Mouse (Mus musculus) mouse trophoblast stem cell (cell line): ENCODE measurements around the gene Xrcc6.
"Not testable (repeated sequence)": the region's sequence is repeated elsewhere in the genome, so short reads cannot be mapped to it uniquely, and the experiment has no call there.

Experiments used
- in situ Hi-C, 2 experiments: fragments of 300-500 bp; cut with MseI, MboI; formaldehyde crosslinking; loops; 2 replicates in 1 of 2; 3 replicates in 1 of 2; pipeline ENCODE4 v1.15.1; 2025

The Xrcc6 gene

DNA sequence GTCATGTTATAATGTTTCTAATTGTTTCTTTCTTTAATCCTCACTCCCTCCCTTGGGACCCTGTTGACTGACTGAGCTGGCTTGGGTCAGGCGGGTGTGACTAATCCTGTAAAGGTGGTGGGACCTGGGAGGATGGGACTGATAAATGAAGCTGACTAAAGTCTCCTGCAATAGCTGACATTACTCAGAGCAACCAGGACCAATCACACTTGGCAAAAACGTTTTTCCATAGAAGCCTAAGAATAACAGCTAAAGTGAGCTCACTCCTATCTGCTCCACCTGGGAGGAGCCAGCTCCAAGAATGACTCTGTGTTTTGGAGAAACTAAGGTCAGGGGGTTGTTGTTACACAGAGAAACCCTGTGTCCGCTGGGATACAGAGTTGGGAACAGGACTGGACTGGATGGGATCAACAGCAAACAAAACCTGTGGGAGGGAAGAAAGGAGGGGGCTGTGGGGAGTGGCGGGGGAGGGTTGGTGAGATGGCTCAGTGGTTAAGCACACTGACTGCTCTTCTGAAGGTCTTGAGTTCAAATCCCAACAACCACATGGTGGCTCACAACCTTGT is 22.6 kb upstream of the Xrcc6 start:
- in situ Hi-C loops, result no loop called here

DNA sequence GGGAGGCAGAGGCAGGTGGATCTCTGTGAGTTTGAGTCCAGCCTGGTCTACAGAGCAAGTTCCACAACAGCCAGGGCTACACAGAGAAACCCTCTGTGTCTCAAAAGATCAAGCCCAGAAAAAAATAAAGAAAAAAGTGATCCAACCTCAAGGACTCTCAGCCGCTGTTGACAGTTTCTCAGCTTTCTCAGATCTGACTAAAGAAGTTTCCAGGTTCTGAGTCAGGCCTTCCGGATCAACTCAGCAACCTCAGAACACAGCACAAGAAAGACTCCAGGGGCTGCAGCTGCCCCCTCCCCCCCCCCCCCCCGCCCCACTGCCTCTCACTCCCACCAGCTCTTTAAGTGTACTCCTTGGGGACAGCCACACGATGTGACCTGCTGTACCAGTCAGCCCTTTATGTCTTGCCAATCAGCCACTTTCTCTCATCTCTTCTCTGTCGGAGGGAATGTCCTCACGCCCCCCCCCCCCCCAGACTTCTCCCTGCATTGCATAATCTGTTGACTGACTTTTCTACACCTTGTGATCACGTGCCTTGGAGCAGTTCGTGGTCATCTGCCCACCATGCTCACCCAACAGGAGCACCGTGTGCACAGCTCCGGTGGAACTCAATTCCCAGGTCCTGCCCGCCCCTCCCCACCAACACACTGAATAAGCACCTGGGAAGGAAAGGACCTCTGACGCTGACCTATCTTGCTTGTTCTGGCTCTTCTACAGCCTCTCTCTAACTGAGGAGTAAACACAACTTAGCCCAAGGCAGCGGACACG is 21.4 kb upstream of the Xrcc6 start:
- in situ Hi-C loops, result no loop called here

DNA sequence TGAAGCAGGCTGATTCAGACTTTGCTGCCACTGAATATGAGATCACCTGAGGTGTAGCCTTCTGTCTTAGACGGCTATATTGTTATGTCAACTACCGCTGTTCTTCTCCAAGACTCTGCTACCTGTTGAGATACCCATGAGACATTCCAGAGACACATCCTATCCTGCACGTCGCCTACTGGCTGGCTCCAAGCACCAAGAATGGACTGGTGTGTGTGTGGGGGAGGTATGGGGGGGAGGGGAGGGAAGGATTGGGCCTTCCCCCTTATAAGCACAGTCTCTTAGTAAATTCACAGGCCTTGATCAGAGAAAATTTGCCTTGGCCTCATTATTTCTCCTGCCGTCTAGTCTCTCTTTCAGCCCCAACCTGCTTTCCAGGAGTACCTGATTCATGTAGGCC is 19.8 kb upstream of the Xrcc6 start:
- in situ Hi-C loops, result no loop called here

DNA sequence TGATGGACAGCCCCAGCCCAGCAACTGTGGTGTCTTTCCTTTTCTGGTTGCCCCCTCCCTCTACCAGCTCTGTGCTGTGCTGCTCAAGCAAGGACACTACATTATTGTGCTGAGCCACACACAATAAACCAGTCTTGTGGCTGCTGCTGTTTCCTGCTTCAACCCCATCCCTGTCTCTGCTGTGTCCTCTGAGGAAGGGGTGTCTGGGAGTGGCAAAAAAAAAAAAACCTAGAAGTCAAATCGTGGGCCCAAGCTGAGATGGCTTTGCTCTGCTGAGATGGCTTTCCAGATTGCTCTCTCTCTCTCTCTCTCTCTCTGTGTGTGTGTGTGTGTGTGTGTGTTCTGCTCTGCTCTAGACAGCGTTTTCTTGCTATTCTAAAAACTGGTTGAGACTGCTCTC is 19.2 kb upstream of the Xrcc6 start:
- in situ Hi-C loops, result no loop called here

DNA sequence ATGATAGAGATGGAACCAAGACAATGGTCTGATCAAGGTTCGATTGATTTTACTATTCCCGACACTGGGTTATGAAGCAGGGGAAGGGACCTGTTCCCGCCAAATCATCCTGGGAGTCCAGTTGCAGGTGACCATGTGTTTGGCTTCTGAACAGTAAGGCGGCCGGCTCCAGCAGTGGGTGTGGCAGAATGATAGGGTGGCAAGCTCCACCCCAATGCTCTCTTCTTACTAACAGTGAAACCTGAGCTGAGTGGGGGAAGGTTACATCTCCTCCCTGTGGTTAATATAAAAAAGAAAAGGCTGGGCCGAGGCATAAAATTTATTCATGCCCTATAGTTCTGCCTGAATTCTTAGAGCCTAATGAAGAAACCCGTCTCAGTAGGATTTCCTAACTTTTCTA is 18.5 kb upstream of the Xrcc6 start:
- in situ Hi-C loops, result no loop called here

DNA sequence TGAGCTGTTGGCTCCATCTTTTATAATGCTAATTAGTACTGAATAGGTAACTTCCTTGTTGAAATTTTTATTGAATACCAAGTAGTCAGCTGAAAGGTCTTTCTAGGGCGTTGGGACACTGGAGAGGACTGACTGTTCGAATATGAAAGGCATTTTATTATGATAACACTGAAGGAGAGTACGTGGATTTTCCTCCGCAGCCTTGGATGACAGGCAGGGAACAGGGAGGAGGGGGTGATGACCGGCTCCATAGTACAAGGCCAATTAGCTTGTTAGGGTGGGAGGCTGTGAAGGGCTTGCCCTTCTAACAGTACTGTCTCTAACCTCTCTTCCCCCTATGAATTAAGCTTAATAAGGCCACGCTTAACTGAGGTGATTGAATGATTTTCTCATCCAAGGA is 18.0 kb upstream of the Xrcc6 start:
- in situ Hi-C loops, result not testable (repeated sequence)

DNA sequence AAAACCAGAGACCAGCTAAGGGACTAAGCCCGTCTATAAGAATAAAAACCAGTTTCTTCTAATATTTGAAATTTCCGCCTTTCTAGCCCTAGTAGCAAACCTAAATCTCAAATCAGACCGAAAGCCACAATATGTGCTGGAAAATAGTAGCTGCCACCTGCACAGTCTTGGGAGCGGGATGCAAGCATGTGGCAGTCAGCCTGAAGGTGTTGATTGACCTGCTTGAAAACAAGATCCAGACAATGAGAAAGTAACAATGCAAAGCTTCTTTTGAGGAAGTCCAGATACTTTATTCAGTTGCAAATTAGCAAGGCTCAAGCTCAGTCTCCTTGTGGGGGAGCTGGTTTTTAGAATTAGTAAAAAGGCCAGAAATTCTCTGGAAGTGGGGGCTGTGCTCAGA is 17.1 kb upstream of the Xrcc6 start:
- in situ Hi-C loops, result not testable (repeated sequence)

DNA sequence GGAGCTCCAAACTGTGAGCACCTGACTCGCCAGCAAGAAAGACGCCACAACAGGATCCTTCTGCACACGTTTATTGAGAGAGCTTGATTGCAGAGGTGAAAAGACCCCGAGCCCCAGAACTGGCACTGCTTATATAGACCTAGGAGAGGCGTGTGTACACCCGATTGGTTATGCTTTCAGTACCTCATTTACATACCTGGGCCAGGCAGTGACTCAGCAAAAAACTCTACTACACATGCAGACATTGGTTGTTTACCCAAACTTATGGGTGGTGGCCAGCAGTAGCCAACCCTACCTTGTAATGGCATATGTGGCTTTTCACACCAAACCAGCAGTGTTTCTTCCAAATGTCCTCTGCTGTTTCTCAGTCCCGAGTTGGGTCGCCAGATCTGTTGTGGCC is 12.5 kb upstream of the Xrcc6 start:
- in situ Hi-C loops, result not testable (repeated sequence)

DNA sequence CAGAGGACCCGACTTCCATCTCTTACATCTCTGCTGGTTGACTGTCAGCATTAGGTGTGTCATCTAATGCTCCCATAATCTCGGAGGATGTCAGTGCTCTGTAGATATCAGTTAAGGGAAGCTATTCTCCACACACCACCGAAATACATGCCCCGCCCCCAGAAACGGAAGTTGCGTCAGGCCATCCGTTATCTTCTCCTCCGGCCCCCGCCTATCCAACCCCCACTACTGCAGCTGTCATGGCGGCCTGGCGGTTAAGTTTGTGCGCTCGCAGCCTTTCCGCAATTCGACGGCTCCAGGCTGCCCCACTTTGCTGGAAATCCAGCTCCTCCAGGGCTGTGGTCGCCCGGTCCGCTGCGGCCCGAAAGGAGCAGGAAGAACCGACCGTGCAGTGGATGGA is 7.3 kb upstream of the Xrcc6 start, which contains the start of gene 1700029P11Rik:
1700029P11Rik (plus strand) TSS at position 220 of the 400 bp plus-strand sequence.
- in situ Hi-C loops, result no loop called here

DNA sequence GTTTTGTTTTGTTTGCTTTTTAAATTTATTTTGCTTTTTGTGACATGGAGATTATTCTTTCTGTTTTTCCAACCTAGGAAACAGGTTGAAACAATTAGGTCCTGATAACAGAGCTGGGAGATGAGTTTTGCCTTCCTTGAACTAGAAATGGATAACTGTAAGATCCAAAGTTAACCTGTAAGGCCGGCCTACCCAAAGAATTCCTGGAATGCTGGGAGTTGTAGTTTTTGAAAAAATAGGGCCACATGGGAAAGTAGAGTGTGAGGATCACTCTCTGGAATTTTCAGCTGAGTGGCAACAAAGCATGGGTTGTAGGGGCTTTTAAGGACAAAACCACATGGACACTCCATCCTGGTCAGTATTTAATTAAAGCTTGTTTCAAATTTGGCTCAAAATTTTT is 5.5 kb upstream of the Xrcc6 start:
- in situ Hi-C loops, result no loop called here

DNA sequence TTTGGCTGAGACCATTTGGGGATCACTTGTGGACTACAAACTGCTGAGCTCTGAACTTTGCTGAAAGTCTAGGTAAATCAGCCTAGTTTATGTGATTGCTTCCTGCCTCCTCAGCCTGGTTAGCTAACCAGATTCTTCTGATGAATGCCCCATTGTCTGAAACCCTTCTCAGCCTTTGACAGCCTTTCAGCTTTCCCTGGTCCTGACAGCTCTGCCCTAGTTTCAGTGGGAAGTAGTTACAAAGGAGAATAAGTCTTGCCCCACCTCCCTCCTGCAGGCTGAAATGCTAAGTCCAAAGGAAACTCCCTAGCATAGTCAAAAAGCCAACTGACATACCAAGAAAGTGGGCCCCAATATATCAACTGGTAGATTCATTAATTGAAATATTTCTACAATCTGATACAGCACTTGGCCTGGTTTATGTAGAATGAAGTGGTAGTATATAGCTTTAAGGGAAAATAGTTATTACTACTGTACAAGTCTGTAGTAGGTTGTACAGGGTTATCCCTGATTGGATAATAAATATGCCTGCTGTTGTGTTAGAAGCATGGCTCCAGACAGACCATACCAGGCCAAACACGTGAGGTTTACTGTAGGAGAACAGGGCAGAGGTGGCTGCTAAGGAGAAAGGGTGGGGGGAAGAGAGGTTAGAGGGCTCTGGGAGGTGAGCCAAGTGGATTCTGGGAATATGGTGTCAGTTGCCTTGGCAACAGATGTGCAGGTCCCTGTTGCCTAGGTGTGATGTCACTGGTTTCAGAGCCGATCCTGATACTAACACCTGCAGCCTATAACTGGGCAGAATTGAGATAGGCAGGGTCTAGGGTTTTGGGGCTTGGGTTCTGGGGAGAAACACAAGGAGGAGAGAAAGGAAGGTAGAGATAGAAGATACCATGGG is 2.1 kb upstream of the Xrcc6 start:
- in situ Hi-C loops, result loop anchor here (5.0 kb wide), 1 partner anchor 33 kb away; no protein-coding TSS in a partner anchor

DNA sequence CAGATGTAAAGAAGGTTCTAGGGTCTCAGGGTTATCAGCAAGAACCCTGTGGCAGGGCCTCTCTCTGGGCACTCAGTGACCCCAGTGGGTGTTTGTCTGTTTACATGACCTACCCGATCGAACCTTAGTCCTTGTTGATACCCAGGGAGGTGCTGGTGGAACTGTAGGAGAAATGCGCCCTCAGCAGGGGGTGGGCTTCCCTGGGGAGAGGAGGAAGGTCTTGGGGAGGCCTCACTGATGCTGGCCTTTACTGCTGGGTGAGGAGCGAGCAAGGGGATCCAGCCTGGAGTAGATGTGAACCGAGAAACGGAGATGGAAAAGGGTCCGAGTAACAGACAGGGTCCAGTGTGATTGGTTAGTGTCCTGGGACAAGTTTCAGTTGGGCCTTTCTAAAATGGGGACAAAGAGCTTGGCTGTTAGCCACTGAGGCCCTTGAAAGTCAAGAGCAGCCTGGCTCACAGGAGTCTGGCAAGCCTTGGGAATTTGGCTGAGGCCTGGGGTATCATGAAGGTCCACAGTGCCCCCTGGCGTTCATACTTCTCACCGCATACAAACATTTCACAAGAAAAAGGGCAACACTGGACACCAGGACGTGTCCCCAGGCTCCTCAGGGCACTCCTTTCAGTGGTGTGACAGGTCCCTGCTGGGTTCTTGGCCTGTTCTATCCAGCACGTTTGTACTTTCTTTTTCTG is 1.9 kb downstream of the Xrcc6 start:
- in situ Hi-C loops, result loop anchor here (5.0 kb wide), 1 partner anchor 37 kb away; no protein-coding TSS in a partner anchor

DNA sequence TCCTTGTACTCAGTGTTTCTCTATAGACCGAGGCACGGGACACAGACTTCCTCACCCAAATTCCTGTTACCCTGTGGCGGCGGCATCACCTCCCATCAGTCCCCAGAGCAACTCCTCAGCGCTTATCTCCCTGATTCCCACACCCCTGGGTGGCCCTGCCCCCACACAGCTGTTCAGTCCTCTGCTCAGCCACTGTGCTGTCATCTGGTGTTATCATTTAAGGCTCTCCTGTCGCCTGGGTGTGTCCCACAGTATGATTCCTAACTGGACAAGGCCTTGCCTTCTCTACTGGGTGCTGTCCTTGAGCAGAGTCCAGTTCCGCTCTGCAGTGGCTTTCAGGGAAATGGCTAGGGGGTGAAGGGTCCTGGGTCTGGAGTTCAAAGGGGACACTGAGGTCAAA is 2.9 kb downstream of the Xrcc6 start:
- in situ Hi-C loops, result no loop called here

DNA sequence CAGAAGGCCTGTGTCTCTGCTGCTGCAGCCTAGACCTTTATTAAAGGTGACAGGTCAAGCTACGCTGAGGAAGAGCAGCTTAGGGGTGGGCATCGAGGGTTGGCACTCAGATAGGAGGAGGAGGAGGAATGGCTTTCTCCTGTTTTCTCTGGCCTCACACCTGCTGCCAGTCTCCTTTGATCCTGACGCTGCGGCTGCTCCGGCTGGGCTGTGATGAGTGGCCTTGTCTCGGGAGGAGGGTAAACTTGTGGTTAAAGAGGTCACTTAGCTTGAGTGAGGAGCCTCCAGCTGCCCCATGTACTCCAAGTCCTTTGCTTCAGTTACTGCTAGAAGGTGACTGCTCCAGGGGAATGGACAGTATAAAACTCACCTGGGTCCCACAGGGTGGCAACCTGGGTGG is 6.4 kb downstream of the Xrcc6 start:
- in situ Hi-C loops, result no loop called here

DNA sequence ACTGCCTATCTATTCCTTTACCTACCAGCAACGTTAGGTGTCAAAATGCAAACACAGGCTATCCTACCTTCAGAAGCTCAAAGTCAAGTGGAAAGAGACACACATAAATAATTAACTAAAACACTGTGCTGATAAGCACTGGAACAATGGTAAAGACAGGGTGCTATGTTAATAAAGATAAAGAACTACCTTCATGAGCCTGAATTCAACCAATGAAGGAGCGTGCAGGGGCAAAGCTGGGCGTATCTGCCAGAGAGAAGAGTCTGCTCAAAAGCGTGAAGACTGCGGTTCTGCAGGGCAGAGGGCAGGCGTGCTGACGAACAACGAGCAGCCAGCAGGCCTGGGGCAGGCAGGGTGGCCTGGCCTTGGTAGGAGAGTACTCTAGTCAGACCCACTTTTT is 16.6 kb downstream of the Xrcc6 start:
- in situ Hi-C loops, result no loop called here

DNA sequence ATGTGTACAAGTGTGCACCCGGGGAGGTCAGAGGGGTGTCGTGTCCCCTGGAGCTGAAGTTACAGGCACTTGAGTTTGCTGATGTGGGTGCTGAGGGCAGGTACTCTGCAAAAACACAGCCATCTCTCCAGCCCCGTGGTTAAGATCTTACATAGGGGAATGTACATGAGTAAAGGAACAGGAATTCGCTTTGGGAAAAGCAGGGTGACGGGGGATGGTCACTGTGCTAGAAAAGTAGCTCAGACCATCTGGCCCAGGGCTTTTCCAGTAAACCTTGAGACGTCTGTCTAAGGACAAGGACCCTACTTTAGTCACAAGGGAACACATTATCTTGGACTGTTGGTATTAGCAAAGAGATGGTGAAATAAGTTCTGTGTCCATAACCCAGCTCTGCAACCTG is 24.3 kb downstream of the Xrcc6 start:
- in situ Hi-C loops, result no loop called here

DNA sequence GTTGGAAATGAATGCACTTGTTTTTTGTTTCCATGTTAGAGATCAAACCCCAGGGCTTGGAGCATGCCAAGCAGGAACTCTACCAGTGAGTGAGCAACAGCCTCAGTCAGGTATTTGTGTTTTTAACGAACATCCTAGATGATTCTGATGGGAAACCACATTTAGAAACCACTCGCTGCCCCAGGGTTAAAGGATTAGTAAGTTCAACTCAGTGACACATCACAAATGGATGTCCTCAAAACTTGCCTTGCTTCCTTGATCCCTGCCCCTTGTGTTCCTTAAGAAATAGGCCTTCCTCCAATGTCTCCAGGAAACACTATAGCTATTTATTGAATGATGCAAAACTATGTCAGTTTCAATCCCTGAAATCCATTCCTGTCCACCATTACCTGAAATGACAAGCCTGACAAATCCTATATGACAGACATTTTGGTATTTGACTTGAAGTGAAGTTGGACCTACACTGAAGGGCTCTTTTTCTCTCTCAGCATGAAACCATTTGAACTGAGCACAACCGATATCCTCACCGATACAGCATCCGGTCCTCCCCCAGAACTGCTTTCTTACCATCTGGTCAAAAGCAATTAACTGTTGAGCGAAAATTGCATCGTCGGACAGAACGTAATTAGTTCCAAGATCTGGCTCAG is 27.2 kb downstream of the Xrcc6 start:
- in situ Hi-C loops, result no loop called here

DNA sequence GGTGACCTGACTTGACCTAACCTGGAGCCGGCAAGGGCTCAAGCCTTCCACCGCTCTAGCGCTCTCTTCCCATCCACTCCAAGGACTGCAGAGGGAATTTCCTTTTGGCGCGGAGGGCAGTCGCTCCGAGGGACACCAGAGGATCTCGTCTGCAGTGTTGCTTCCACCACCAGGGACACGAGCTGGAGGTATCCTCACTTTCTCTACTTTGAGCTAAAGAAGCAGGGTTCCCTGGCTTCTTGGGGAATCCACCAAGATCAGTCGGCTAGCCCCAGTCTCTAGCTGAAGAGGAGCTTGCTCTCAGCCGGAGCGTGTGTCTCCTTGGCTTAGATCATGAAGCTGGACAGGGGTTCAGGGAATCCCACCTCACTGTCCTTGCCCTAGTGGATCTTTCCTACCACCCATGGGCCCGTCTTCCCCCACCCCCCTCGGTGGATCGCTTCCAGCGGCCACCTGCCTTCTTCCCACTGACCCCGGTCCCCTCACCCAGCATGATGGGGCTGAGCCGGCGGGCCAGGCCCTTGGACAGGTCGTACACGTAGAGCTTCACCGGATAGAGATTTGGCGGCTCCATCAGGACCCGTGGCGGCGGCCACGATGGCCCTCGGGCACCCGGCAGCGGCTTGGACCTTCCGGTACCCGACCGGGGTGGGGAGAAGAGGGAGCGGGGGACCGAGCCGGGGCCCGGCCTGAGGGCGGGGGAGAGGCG is 27.9 kb downstream of the Xrcc6 start:
- in situ Hi-C loops, result no loop called here

DNA sequence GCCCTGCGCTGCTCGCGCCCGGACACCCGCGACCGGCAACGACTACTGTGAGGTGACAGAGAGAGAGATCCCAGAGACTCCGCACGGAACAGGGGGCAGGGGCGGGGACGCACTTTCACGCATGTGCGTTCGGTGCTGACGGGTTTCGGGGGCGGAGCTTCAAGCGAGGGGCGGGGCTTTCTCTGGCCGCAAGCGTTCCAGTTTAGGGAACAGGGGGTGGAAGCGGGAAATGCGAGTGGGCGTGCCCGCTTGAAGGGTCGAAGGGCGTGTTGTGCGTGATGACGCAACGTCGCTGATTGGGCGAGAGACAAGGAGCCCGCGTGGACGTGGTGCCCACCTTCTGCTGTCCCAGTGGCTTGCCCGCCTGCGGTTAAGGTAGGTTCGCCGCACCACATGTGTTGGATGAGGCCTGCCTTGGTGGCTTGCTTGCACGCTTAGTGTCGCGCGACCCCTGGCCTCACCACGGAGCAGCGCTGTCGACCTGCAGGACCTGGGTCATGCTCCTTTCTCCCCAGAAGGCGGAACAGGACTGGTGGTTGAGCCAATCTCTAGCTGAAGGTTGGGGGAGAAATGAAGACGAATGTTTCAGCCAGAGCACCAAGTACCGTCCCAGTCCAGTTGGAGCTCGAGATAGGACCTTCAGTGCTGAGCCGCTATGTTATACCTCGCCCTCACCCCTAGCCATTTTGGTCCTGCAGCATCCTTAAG is 28.6 kb downstream of the Xrcc6 start:
- in situ Hi-C loops, result no loop called here

DNA sequence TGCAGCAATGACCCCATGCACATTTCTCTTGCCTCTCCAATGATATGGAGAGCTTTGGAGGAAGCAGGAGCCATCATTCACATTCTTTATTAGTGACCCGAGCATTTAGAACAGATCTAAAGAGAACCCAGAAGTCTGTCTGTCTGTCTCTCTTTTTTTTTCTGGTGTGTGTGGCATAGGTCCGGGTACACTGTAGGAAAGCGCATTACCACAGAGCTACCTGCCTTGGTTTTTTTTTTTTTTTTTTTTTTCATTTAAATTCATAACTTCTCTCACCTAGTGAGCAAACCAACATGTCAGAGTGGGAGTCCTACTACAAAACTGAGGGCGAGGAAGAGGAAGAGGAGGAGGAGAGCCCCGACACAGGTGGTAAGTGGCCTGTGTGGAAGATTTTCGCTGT is 29.2 kb downstream of the Xrcc6 start:
- in situ Hi-C loops, result no loop called here
